Mouse (Mus musculus) midbrain, postnatal 0 days (tissue): Measurements from ENCODE around the gene Khdc1b. TPM values are rescaled to one million over a fixed set of nuclear protein-coding genes. Genes with fewer than 3 reads are reported as not detected.
"Not testable (repeated sequence)": the region's sequence is repeated elsewhere in the genome, so short reads cannot be mapped to it uniquely, and the experiment has no call there.

Source experiments
- ATAC-seq: fragments of 200-750 bp; cut with Nextera tagmentation; 2 replicates; pipeline ENCODE4 v1.8.0; 2017; ENCODE audit warnings: moderate number of reproducible peaks, mild to moderate bottlenecking, moderate TSS enrichment, moderate library complexity; ENCODE audit not compliant: low FRiP score
- DNase-seq: peaks from one replicate; pipeline ENCODE4 v3.0.0-alpha.2; 2015; ENCODE audit warnings: low spot score
- H3K27ac ChIP-seq: fragments of 300-500 bp; sonication (generic); 2 replicates; pipeline ENCODE4 v1.5.1; 2014; ENCODE audit warnings: low read depth, mild to moderate bottlenecking, low read length, mixed read lengths
- H3K27me3 ChIP-seq: fragments of 300-500 bp; sonication (generic); 2 replicates; pipeline ENCODE4 v1.6.1; 2014; ENCODE audit warnings: low read length, control low read depth, mixed read lengths; ENCODE audit not compliant: insufficient read depth
- H3K36me3 ChIP-seq: fragments of 300-500 bp; sonication (generic); 2 replicates; pipeline ENCODE4 v1.6.1; 2014; ENCODE audit warnings: low read length, control low read depth, mixed read lengths; ENCODE audit not compliant: insufficient read depth
- H3K4me1 ChIP-seq: fragments of 300-500 bp; sonication (generic); 2 replicates; pipeline ENCODE4 v1.6.1; 2014; ENCODE audit warnings: mild to moderate bottlenecking, control low read depth, antibody characterized with exemption, low read length, mixed read lengths; ENCODE audit not compliant: insufficient read depth
- H3K4me2 ChIP-seq: fragments of 300-500 bp; sonication (generic); 2 replicates; pipeline ENCODE4 v1.6.1; 2014; ENCODE audit warnings: low read depth, mild to moderate bottlenecking, low read length, mixed read lengths; ENCODE audit not compliant: poor library complexity, severe bottlenecking
- H3K4me3 ChIP-seq: fragments of 300-500 bp; sonication (generic); 2 replicates; pipeline ENCODE4 v1.5.1; 2014; ENCODE audit warnings: low read depth, mild to moderate bottlenecking, low read length, moderate library complexity
- H3K9ac ChIP-seq: fragments of 300-500 bp; sonication (generic); replicated peaks from 2 replicates; pipeline ENCODE4 v1.6.1; 2014; ENCODE audit warnings: mild to moderate bottlenecking, low read length, moderate library complexity, mixed read lengths; ENCODE audit not compliant: poor library complexity, severe bottlenecking
- H3K9me3 ChIP-seq: fragments of 300-500 bp; sonication (generic); 2 replicates; pipeline ENCODE4 v1.6.1; 2016; ENCODE audit warnings: low read length, control low read depth
- CTCF ChIP-seq: IDR thresholded peaks from 2 replicates; pipeline ENCODE4 v1.5.1; 2016; ENCODE audit warnings: antibody characterized with exemption, mild to moderate bottlenecking
- WGBS: fragments of 180-500 bp; shearing (Covaris S2); extraction: QIAGEN DNeasy Blood & Tissue Kit; methylation state at CpG from one replicate; pipeline ENCODE4 v1.1.7; 2014; 5-methylcytosine and 5-hydroxymethylcytosine counted together
- polyA plus RNA-seq: library from polyadenylated mRNA; unstranded; fragments of >200 nt; fragmentation: Nextera tagmentation; extraction: Ambion mirVana; gene quantifications from 2 replicates; pipeline ENCODE4 v1.2.1, GENCODE M21; 2015
- total RNA-seq: library from RNA; depleted of rRNA; stranded (reverse); fragments of >200 nt; gene quantifications from 2 replicates; pipeline ENCODE4 v1.2.3, GENCODE M21; 2014; rRNA removed

Khdc1b gene
- total RNA-seq (not detected in 2 replicates), polyA plus RNA-seq (0.11 TPM in 1 of 2 replicates, not detected in the other)

GRCm38 (mm10) chr1:21383256-21383655, at the start of gene Khdc1b:
Gene Khdc1b, plus strand, starts transcription at chr1:21383556.
- H3K9ac ChIP-seq: no peak within 1 kb of the TSS
- no peak for TF ChIP-seq CTCF
- no peaks in the 10 kb centered on the region for H3K27me3 ChIP-seq
- no peaks in the 10 kb centered on the region for H3K4me1 ChIP-seq
- WGBS: 94% methylated on average over 1 of the region's 1 CpGs
- DNase-seq (no peak), ATAC-seq (no peak)
- H3K27ac ChIP-seq: no peak within 1 kb of the TSS
- no peaks in the 10 kb centered on the region for H3K9me3 ChIP-seq
- no peak within 1 kb of the TSS for H3K4me2 ChIP-seq
- H3K36me3 ChIP-seq: no peaks in the 10 kb centered on the region
- no peak within 1 kb of the TSS for H3K4me3 ChIP-seq

- Histone ChIP-seq H3K27ac (no peak overlapping the region), H3K9ac (no peak overlapping the region), H3K4me1 (no peaks in the 10 kb centered on the region), H3K27me3 (no peaks in the 10 kb centered on the region), H3K4me3 (no peak overlapping the region), H3K4me2 (no peak overlapping the region), H3K9me3 (no peaks in the 10 kb centered on the region), H3K36me3 (no peaks in the 10 kb centered on the region)
- no peak for TF ChIP-seq CTCF
- ATAC-seq (no peak), DNase-seq (no peak)
Observed at GRCm38 (mm10) chr1:21335836-21336235, 47.5 kb upstream of the Khdc1b start.

GRCm38 (mm10) chr1:21340745-21341144, 42.6 kb upstream of the Khdc1b start:
- Histone ChIP-seq H3K4me3 (no peak overlapping the region), H3K27me3 (no peaks in the 10 kb centered on the region), H3K4me2 (no peak overlapping the region), H3K4me1 (no peaks in the 10 kb centered on the region), H3K9me3 (no peaks in the 10 kb centered on the region), H3K36me3 (no peaks in the 10 kb centered on the region), H3K9ac (no peak overlapping the region), H3K27ac (no peak overlapping the region)
- ATAC-seq (no peak), DNase-seq (no peak)
- no peak for TF ChIP-seq CTCF
- 100% methylated on average over 1 of the region's 1 CpGs for WGBS

GRCm38 (mm10) chr1:21344253-21344652, 39.1 kb upstream of the Khdc1b start:
- TF ChIP-seq CTCF: peak; percentile 88
- no peaks in the 10 kb centered on the region for H3K9me3 ChIP-seq
- no peaks in the 10 kb centered on the region for H3K36me3 ChIP-seq
- ATAC-seq (no peak), DNase-seq (peak; percentile 77)
- H3K4me2 ChIP-seq: no peak overlapping the region
- H3K4me3 ChIP-seq: no peak overlapping the region
- no peak overlapping the region for H3K27ac ChIP-seq
- H3K4me1 ChIP-seq: no peaks in the 10 kb centered on the region
- WGBS: 64% methylated on average over 4 of the region's 4 CpGs
- H3K27me3 ChIP-seq: no peaks in the 10 kb centered on the region
- H3K9ac ChIP-seq: no peak overlapping the region

- not testable (repeated sequence) for H3K4me3 ChIP-seq, H3K27ac ChIP-seq, H3K4me2 ChIP-seq, H3K36me3 ChIP-seq, ATAC-seq, H3K27me3 ChIP-seq, DNase-seq, H3K4me1 ChIP-seq, H3K9me3 ChIP-seq, H3K9ac ChIP-seq
- WGBS: 94% methylated on average over 7 of the region's 7 CpGs
Observed at GRCm38 (mm10) chr1:21344752-21345151, 38.6 kb upstream of the Khdc1b start.

- H3K9me3 ChIP-seq: no peaks in the 10 kb centered on the region
- no peak within 1 kb of the TSS for H3K4me2 ChIP-seq
- ATAC-seq (no peak), DNase-seq (no peak)
- no peaks in the 10 kb centered on the region for H3K4me1 ChIP-seq
- no peak within 1 kb of the TSS for H3K4me3 ChIP-seq
- H3K27ac ChIP-seq: no peak within 1 kb of the TSS
- no peaks in the 10 kb centered on the region for H3K27me3 ChIP-seq
- TF ChIP-seq CTCF: no peak
- 78% methylated on average over 2 of the region's 2 CpGs for WGBS
- no peaks in the 10 kb centered on the region for H3K36me3 ChIP-seq
- no peak within 1 kb of the TSS for H3K9ac ChIP-seq
Observed at GRCm38 (mm10) chr1:21349341-21349740, 34.0 kb upstream of the Khdc1b start, which contains the start of gene Khdc1a. Gene Khdc1a, plus strand, starts transcription at chr1:21349641.

- H3K27me3 ChIP-seq, H3K4me3 ChIP-seq, H3K36me3 ChIP-seq, H3K4me2 ChIP-seq, H3K9me3 ChIP-seq, ATAC-seq, DNase-seq, H3K9ac ChIP-seq, H3K4me1 ChIP-seq, H3K27ac ChIP-seq: not testable (repeated sequence)
- 71% methylated on average over 1 of the region's 1 CpGs for WGBS
Observed at GRCm38 (mm10) chr1:21368031-21368430, 15.3 kb upstream of the Khdc1b start, which contains the start of gene Khdc1c. Gene Khdc1c, plus strand, starts transcription at chr1:21368331.
